Comparison of ENCODE assay signal across 18 mouse cellular contexts in the genomic region with DNA sequence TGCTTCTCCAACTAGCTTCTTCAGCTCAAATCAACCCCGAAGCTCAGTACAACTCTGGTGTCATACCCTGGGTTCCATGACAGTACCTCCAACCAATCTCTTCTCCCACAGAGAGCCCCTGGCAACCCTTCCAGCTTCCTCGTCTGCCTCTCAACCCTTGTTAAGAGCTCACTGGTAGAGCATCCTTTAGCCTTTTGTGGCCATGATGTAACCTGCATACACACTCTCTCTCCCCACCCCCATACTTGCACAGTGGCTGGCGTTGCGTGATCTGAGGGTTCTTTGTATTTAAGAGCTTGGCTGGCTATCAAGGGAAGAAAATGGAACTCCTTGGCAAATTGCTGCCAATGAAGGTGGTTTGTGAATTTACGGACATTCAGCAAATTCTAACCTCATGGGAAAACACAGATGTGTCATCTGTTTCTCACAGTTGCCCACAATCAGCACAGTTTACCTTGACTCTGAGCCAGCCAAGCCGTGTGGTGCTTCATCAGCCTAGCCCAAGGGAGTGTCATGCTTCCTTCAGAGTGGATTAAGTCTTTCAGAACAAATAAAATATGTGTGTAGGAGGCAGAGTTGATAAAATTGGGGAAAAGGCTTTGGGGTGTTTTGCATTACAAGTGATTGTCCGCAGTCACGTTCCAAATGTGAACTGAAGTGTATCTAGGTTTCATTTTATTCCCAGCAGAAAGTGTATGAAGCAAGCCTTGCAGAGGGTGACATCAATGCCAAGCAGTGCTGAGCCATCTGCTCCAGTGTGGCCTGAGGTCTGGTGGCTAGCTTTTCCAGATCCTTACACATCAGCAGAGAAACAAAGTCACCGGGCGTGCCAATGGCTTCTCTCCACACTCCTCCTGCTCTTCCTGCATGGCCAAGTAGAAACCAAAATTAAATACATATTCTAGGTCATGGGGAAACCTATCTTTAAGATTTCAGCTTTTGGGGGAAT. TPM values are rescaled to one million over a fixed set of nuclear protein-coding genes. Genes with fewer than 3 reads are reported as not detected.
A peak's percentile ranks its signal among the peaks of the same experiment; 100 is the strongest.
DNase-seq lines count a peak whose midpoint lies in the region; ATAC-seq lines count a peak whose summit lies in the region.
"Had no signal": no experiment of that assay in that cellular context is flagged by ENCODE, and none has a peak within 500 bp of the region (broad histone marks: within the 10 kb centered on the region; RNA-seq: fewer than 3 reads in every experiment).

No protein-coding gene starts in this region.

- no peak overlapping the region for H3K4me2 ChIP-seq in forebrain, embryonic 16.5 days (ENCODE audit: low read length)
- no peak overlapping the region for H3K4me2 ChIP-seq in forebrain, embryonic 12.5 days
- H3K4me2 ChIP-seq in kidney, embryonic 16.5 days (replicated peaks; ENCODE audit: low read depth, low read length) = no peak overlapping the region
- H3K4me2 ChIP-seq: embryonic facial prominence, embryonic 15.5 days; heart, embryonic 15.5 days; lung, embryonic 14.5 days had no signal

- no peak overlapping the region for H3K27ac ChIP-seq in forebrain, embryonic 16.5 days (ENCODE audit: low read length)
- no peak overlapping the region for H3K27ac ChIP-seq in forebrain, embryonic 12.5 days
- H3K27ac ChIP-seq in kidney, embryonic 16.5 days (ENCODE audit: low read length) = no peak overlapping the region
- H3K27ac ChIP-seq: embryonic facial prominence, embryonic 15.5 days; heart, embryonic 15.5 days had no signal

- H3K9me3 ChIP-seq in forebrain, embryonic 16.5 days (ENCODE audit: control insufficient read depth, low read length) = no peaks in the 10 kb centered on the region
- H3K9me3 ChIP-seq in forebrain, embryonic 12.5 days = no peaks in the 10 kb centered on the region
- no peaks in the 10 kb centered on the region for H3K9me3 ChIP-seq in kidney, embryonic 16.5 days (ENCODE audit: low read length)
- H3K9me3 ChIP-seq: embryonic facial prominence, embryonic 15.5 days; heart, embryonic 15.5 days had no signal

- no peak overlapping the region for H3K4me3 ChIP-seq in forebrain, embryonic 16.5 days (replicated peaks; ENCODE audit: low read length)
- H3K4me3 ChIP-seq in forebrain, embryonic 12.5 days (replicated peaks) = no peak overlapping the region
- H3K4me3 ChIP-seq in kidney, embryonic 16.5 days (ENCODE audit: low read length) = no peak overlapping the region
- H3K4me3 ChIP-seq: embryonic facial prominence, embryonic 15.5 days; gastrocnemius, adult 2 months; heart, embryonic 15.5 days; megakaryocyte, embryonic 14.5 days had no signal

- H3K9ac ChIP-seq in forebrain, embryonic 16.5 days (replicated peaks; ENCODE audit: low read depth, low read length) = no peak overlapping the region
- H3K9ac ChIP-seq in forebrain, embryonic 12.5 days = no peak overlapping the region
- H3K9ac ChIP-seq in kidney, embryonic 16.5 days (replicated peaks; ENCODE audit: low read length) = no peak overlapping the region
- H3K9ac ChIP-seq: embryonic facial prominence, embryonic 15.5 days; heart, embryonic 15.5 days; lung, embryonic 14.5 days had no signal

- 50% methylated on average over 10 of the region's 10 CpGs for WGBS in forebrain, embryonic 16.5 days
- WGBS in forebrain, embryonic 12.5 days = 87% methylated on average over 10 of the region's 10 CpGs
- WGBS in kidney, embryonic 16.5 days = 82% methylated on average over 10 of the region's 10 CpGs

- no peaks in the 10 kb centered on the region for H3K27me3 ChIP-seq in forebrain, embryonic 16.5 days (replicated peaks; ENCODE audit: control insufficient read depth, insufficient read depth, low read length)
- H3K27me3 ChIP-seq in forebrain, embryonic 12.5 days = no peaks in the 10 kb centered on the region
- no peaks in the 10 kb centered on the region for H3K27me3 ChIP-seq in kidney, embryonic 16.5 days (ENCODE audit: insufficient read depth, low read length)
- H3K27me3 ChIP-seq: CH12.LX; embryonic facial prominence, embryonic 15.5 days; heart, embryonic 15.5 days had no signal

- no peaks in the 10 kb centered on the region for H3K4me1 ChIP-seq in forebrain, embryonic 16.5 days (replicated peaks; ENCODE audit: control insufficient read depth, insufficient read depth, low read length)
- no peaks in the 10 kb centered on the region for H3K4me1 ChIP-seq in forebrain, embryonic 12.5 days
- no peaks in the 10 kb centered on the region for H3K4me1 ChIP-seq in kidney, embryonic 16.5 days (ENCODE audit: insufficient read depth, low read length)
- H3K4me1 ChIP-seq: heart, embryonic 15.5 days; megakaryocyte, embryonic 14.5 days had no signal

- no peaks in the 10 kb centered on the region for H3K36me3 ChIP-seq in forebrain, embryonic 16.5 days (ENCODE audit: control insufficient read depth, insufficient read depth)
- H3K36me3 ChIP-seq in forebrain, embryonic 12.5 days (replicated peaks) = no peaks in the 10 kb centered on the region
- no peaks in the 10 kb centered on the region for H3K36me3 ChIP-seq in kidney, embryonic 16.5 days (ENCODE audit: insufficient read depth, low read length)
- H3K36me3 ChIP-seq: embryonic facial prominence, embryonic 15.5 days; heart, embryonic 15.5 days had no signal

- ATAC-seq in forebrain, embryonic 16.5 days = peak; percentile 49; the same call in 1 of the 2 replicates
- no peak for ATAC-seq in forebrain, embryonic 12.5 days (ENCODE audit: low FRiP score)
- no peak for ATAC-seq in kidney, embryonic 16.5 days (ENCODE audit: low FRiP score, low TSS enrichment)

- peak; percentile 37 for DNase-seq in right cerebral cortex, adult 18-20 months
- no peak for DNase-seq in right cerebral cortex, postnatal 36 days (ENCODE audit: low spot score in 2 of 2)
- peak; percentile 27 for DNase-seq in cerebellum, adult 9-11 months
- no peak for DNase-seq in retina, postnatal 1 day
- DNase-seq in urinary bladder, adult 18-20 months (ENCODE audit: low spot score in 2 of 2) = no peak
- DNase-seq: gastrocnemius, adult 2 months; kidney, adult 11 months; lung, embryonic 14.5 days; right cerebral cortex, postnatal 25 days; thymus, adult 18-20 months had no signal

RNA-seq across cellular contexts. Expression of a gene that starts 23.8 kb away (rescaled TPM):
- polyA plus RNA-seq in forebrain, embryonic 16.5 days (2015; fragmentation: Nextera tagmentation; extraction: Ambion mirVana) = not detected in 2 replicates
- not detected in 2 replicates for polyA plus RNA-seq in forebrain, embryonic 12.5 days (2016; fragmentation: Nextera tagmentation; extraction: Ambion mirVana)
- 0.18 and 0.20 TPM in 2 replicates for polyA plus RNA-seq in kidney, embryonic 16.5 days (2015; fragmentation: Nextera tagmentation; extraction: Ambion mirVana)
- polyA plus RNA-seq: heart, embryonic 15.5 days; neural tube, embryonic 11.5 days had no signal

RNA-seq across cellular contexts. Expression of a gene that starts 42.4 kb away (rescaled TPM):
- 48.8 and 53.4 TPM in 2 replicates for polyA plus RNA-seq in forebrain, embryonic 16.5 days (2015; fragmentation: Nextera tagmentation; extraction: Ambion mirVana)
- 17.4 and 18.8 TPM in 2 replicates for polyA plus RNA-seq in forebrain, embryonic 12.5 days (2016; fragmentation: Nextera tagmentation; extraction: Ambion mirVana)
- 13.2 and 13.8 TPM in 2 replicates for polyA plus RNA-seq in kidney, embryonic 16.5 days (2015; fragmentation: Nextera tagmentation; extraction: Ambion mirVana)

Comparison
In these comparisons a context has a peak if more than half of its experiments do, and no peak if none do; other contexts are left out.
1. DNase-seq: peak in right cerebral cortex, adult 18-20 months (single experiment) and cerebellum, adult 9-11 months (single experiment); none in right cerebral cortex, postnatal 36 days (0 of 2), retina, postnatal 1 day (single experiment) and urinary bladder, adult 18-20 months (0 of 2).